Mouse (Mus musculus) embryonic fibroblast, embryonic 13.5 days (primary cell): ENCODE results near the gene Ddx6. TPM values are rescaled to one million over a fixed set of nuclear protein-coding genes. Genes with fewer than 3 reads are reported as not detected.

ENCODE experiments used
- H3K27ac ChIP-seq: 2 replicates; pipeline ENCODE4 v1.5.1; 2012; ENCODE audit warnings: low read length, control low read depth, inconsistent platforms; ENCODE audit not compliant: insufficient read depth
- H3K4me1 ChIP-seq: 2 replicates; pipeline ENCODE4 v1.6.1; 2011; ENCODE audit warnings: low read length; ENCODE audit not compliant: control insufficient read depth, insufficient read depth
- H3K4me3 ChIP-seq: 2 replicates; pipeline ENCODE4 v1.5.1; 2011; ENCODE audit warnings: mild to moderate bottlenecking, control low read depth, low read length; ENCODE audit not compliant: insufficient read depth
- CTCF ChIP-seq: IDR thresholded peaks from 2 replicates; pipeline ENCODE4 v1.5.1; 2011; ENCODE audit warnings: mild to moderate bottlenecking, control low read depth, low read length, moderate library complexity, borderline replicate concordance; ENCODE audit not compliant: insufficient read depth
- POLR2A ChIP-seq: IDR thresholded peaks from 2 replicates; pipeline ENCODE4 v1.6.1; 2011; ENCODE audit warnings: low read depth, mild to moderate bottlenecking, control low read depth, low read length, moderate library complexity
- polyA plus RNA-seq: library from polyadenylated mRNA; stranded (reverse); fragments of >200 nt; gene quantifications from 2 replicates; pipeline ENCODE4 v1.2.4, GENCODE M21; 2011; ENCODE audit warnings: low read depth; ENCODE audit not compliant: missing spikeins, insufficient read length

The Ddx6 gene
- polyA plus RNA-seq, 1 experiment: 164 TPM

GRCm38 (mm10) chr9:44593221-44593620 lies 11.5 kb upstream of the Ddx6 start:
- TF ChIP-seq POLR2A (no peak), CTCF (no peak)
- H3K4me1 ChIP-seq: peaks cover 3% of the 10 kb centered on the region; the same call in 1 of the 2 replicates
- no peak overlapping the region for H3K4me3 ChIP-seq
- no peak overlapping the region for H3K27ac ChIP-seq

- no peak overlapping the region for H3K27ac ChIP-seq
- TF ChIP-seq CTCF (no peak), POLR2A (no peak)
- no peak overlapping the region for H3K4me3 ChIP-seq
- H3K4me1 ChIP-seq: peaks cover 3% of the 10 kb centered on the region; the same call in 1 of the 2 replicates
Observed at GRCm38 (mm10) chr9:44593886-44594285, 10.8 kb upstream of the Ddx6 start.

- Histone ChIP-seq H3K4me3 (no peak overlapping the region), H3K27ac (no peak overlapping the region), H3K4me1 (peaks cover 7% of the 10 kb centered on the region)
- TF ChIP-seq POLR2A (no peak), CTCF (no peak)
Observed at GRCm38 (mm10) chr9:44594901-44595536, 9.7 kb upstream of the Ddx6 start.

GRCm38 (mm10) chr9:44595537-44595930 lies 9.2 kb upstream of the Ddx6 start:
- TF ChIP-seq POLR2A (no peak), CTCF (no peak)
- peaks cover 7% of the 10 kb centered on the region for H3K4me1 ChIP-seq
- H3K27ac ChIP-seq: no peak overlapping the region
- H3K4me3 ChIP-seq: no peak overlapping the region

- no peak overlapping the region for H3K4me3 ChIP-seq
- no peak for TF ChIP-seq CTCF
- TF ChIP-seq POLR2A: 0 out of 2 replicates have a peak, but pooled peaks have one; percentile 6
- peaks cover 7% of the 10 kb centered on the region for H3K4me1 ChIP-seq
- H3K27ac ChIP-seq: no peak overlapping the region
Observed at GRCm38 (mm10) chr9:44597742-44598141, 7.0 kb upstream of the Ddx6 start.

- Histone ChIP-seq H3K27ac (no peak overlapping the region), H3K4me1 (peaks cover 4% of the 10 kb centered on the region; the same call in 1 of the 2 replicates), H3K4me3 (no peak overlapping the region)
- TF ChIP-seq CTCF (no peak), POLR2A (peak; percentile 28; the same call in 1 of the 2 replicates)
Observed at GRCm38 (mm10) chr9:44598899-44599495, 5.7 kb upstream of the Ddx6 start.

GRCm38 (mm10) chr9:44599616-44600015 lies 5.1 kb upstream of the Ddx6 start:
- TF ChIP-seq CTCF: no peak
- TF ChIP-seq POLR2A: no peak
- Histone ChIP-seq H3K27ac (no peak overlapping the region), H3K4me1 (peaks cover 4% of the 10 kb centered on the region; the same call in 1 of the 2 replicates), H3K4me3 (no peak overlapping the region)

GRCm38 (mm10) chr9:44600801-44601200 lies 3.9 kb upstream of the Ddx6 start:
- Histone ChIP-seq H3K4me3 (no peak overlapping the region), H3K27ac (no peak overlapping the region), H3K4me1 (peaks cover 4% of the 10 kb centered on the region; the same call in 1 of the 2 replicates)
- TF ChIP-seq POLR2A (peak; percentile 5), CTCF (no peak)

- TF ChIP-seq CTCF (no peak), POLR2A (no peak)
- peak overlapping the region; percentile 51; the same call in 1 of the 2 replicates for H3K27ac ChIP-seq
- peak overlapping the region; percentile 44 for H3K4me3 ChIP-seq
- peaks cover 4% of the 10 kb centered on the region; the same call in 1 of the 2 replicates for H3K4me1 ChIP-seq
Observed at GRCm38 (mm10) chr9:44602766-44603165, 1.9 kb upstream of the Ddx6 start.
